Mouse (Mus musculus) heart, postnatal 25 days (tissue): ENCODE data around the gene Lrp5. TPM values are rescaled to one million over a fixed set of nuclear protein-coding genes. Genes with fewer than 3 reads are reported as not detected.

Experiments used
- DNase-seq: peaks from one replicate; pipeline ENCODE4 v3.0.0; 2022; ENCODE audit warnings: low spot score
- intact Hi-C: fragments of 180-260 bp; cut with DNase I; formaldehyde crosslinking; loops from one replicate; pipeline ENCODE4 v1.15.1; 2025
- total RNA-seq, 2 experiments: library from RNA; stranded (reverse); gene quantifications; 2 replicates each; pipeline ENCODE4 v1.2.3; 2021

Lrp5 gene
- total RNA-seq, 2 experiments from 2014 or later: 49.8 to 52.1 TPM

- DNase-seq: no peak
Measured at GRCm38 (mm10) chr19:3576451-3577264, 109.7 kb downstream of the Lrp5 start.

GRCm38 (mm10) chr19:3575632-3576384, 110.6 kb downstream of the Lrp5 start, which contains the start of gene Ppp6r3:
Gene Ppp6r3 (minus strand): TSS chr19:3575749.
- intact Hi-C loops: no loop called here
- peak; percentile 97 for DNase-seq

More at GRCm38 (mm10) chr19:3576451-3577264, 109.7 kb downstream of the Lrp5 start:
- intact Hi-C loops: no loop called here

GRCm38 (mm10) chr19:3575276-3575631, 111.1 kb downstream of the Lrp5 start:
- intact Hi-C loops: no loop called here

GRCm38 (mm10) chr19:3574593-3575094, 111.7 kb downstream of the Lrp5 start:
- DNase-seq: no peak

More at GRCm38 (mm10) chr19:3575276-3575631, 111.1 kb downstream of the Lrp5 start:
- DNase-seq: no peak

GRCm38 (mm10) chr19:3564309-3564708, 122.1 kb downstream of the Lrp5 start:
- no peak for DNase-seq
- intact Hi-C loops: no loop called here

More at GRCm38 (mm10) chr19:3574593-3575094, 111.7 kb downstream of the Lrp5 start:
- intact Hi-C loops: no loop called here

- intact Hi-C loops: no loop called here
- no peak for DNase-seq
Measured at GRCm38 (mm10) chr19:3562752-3563151, 123.6 kb downstream of the Lrp5 start.

- intact Hi-C loops: no loop called here
Measured at GRCm38 (mm10) chr19:3562298-3562697, 124.1 kb downstream of the Lrp5 start.

GRCm38 (mm10) chr19:3556169-3556827, 130.1 kb downstream of the Lrp5 start:
- DNase-seq: no peak
- intact Hi-C loops: no loop called here

More at GRCm38 (mm10) chr19:3562298-3562697, 124.1 kb downstream of the Lrp5 start:
- DNase-seq: no peak

- DNase-seq: no peak
- intact Hi-C loops: no loop called here
Measured at GRCm38 (mm10) chr19:3554785-3555184, 131.6 kb downstream of the Lrp5 start.

GRCm38 (mm10) chr19:3551573-3552159, 134.7 kb downstream of the Lrp5 start:
- no peak for DNase-seq
- intact Hi-C loops: no loop called here

GRCm38 (mm10) chr19:3550101-3550500, 136.3 kb downstream of the Lrp5 start:
- DNase-seq: no peak
- intact Hi-C loops: no loop called here

- DNase-seq: no peak
- intact Hi-C loops: no loop called here
Measured at GRCm38 (mm10) chr19:3549263-3549662, 137.1 kb downstream of the Lrp5 start.

- intact Hi-C loops: no loop called here
- no peak for DNase-seq
Measured at GRCm38 (mm10) chr19:3548311-3548710, 138.1 kb downstream of the Lrp5 start.

GRCm38 (mm10) chr19:3544995-3545394, 141.4 kb downstream of the Lrp5 start:
- intact Hi-C loops: no loop called here
- no peak for DNase-seq

- intact Hi-C loops: no loop called here
- no peak for DNase-seq
Measured at GRCm38 (mm10) chr19:3542591-3542990, 143.8 kb downstream of the Lrp5 start.

- intact Hi-C loops: no loop called here
Measured at GRCm38 (mm10) chr19:3540997-3541396, 145.4 kb downstream of the Lrp5 start.

GRCm38 (mm10) chr19:3540254-3540653, 146.1 kb downstream of the Lrp5 start:
- no peak for DNase-seq
- intact Hi-C loops: no loop called here

More at GRCm38 (mm10) chr19:3540997-3541396, 145.4 kb downstream of the Lrp5 start:
- DNase-seq: no peak

- intact Hi-C loops: no loop called here
- no peak for DNase-seq
Measured at GRCm38 (mm10) chr19:3539456-3539855, 146.9 kb downstream of the Lrp5 start.

GRCm38 (mm10) chr19:3537658-3538057, 148.7 kb downstream of the Lrp5 start:
- DNase-seq: no peak
- intact Hi-C loops: no loop called here

GRCm38 (mm10) chr19:3534945-3535344, 151.4 kb downstream of the Lrp5 start:
- intact Hi-C loops: no loop called here
- DNase-seq: no peak
